Mouse (Mus musculus): ENCODE data around the gene Gpr22. TPM values are rescaled to one million over a fixed set of nuclear protein-coding genes. Genes with fewer than 3 reads are reported as not detected.

Gpr22 gene
- polyA plus RNA-seq, 1 experiment from 2014 or later, result 18.7 TPM

Other genes starting within 250 kb of the Gpr22 start
- gene Cbll1, start 214.3 kb downstream of the Gpr22 start, polyA plus RNA-seq (2015; fragmentation: Nextera tagmentation; extraction: Ambion mirVana), result 18.1 and 18.9 TPM in 2 replicates
- 0.18 TPM in 1 of 2 replicates, not detected in the other for gene Slc26a4, start 154.0 kb downstream of the Gpr22 start, polyA plus RNA-seq (2015; fragmentation: Nextera tagmentation; extraction: Ambion mirVana)
- gene Bcap29, start 79.3 kb downstream of the Gpr22 start, polyA plus RNA-seq (2015; fragmentation: Nextera tagmentation; extraction: Ambion mirVana), result 31.9 and 32.8 TPM in 2 replicates
- 3.4 and 7.6 TPM in 2 replicates for gene Dus4l, start 59.1 kb downstream of the Gpr22 start, polyA plus RNA-seq (2015; fragmentation: Nextera tagmentation; extraction: Ambion mirVana)
- gene Cog5, start 59.1 kb downstream of the Gpr22 start, polyA plus RNA-seq (2015; fragmentation: Nextera tagmentation; extraction: Ambion mirVana), result 33.1 and 35.5 TPM in 2 replicates
- gene Hbp1, start 236.6 kb upstream of the Gpr22 start, polyA plus RNA-seq (2015; fragmentation: Nextera tagmentation; extraction: Ambion mirVana), result 72.0 and 77.2 TPM in 2 replicates

All from neural tube, embryonic 13.5 days (tissue).